Mouse (Mus musculus) left cerebral cortex, adult 8-10 months (tissue): ENCODE measurements around the gene Slc12a7. TPM values are rescaled to one million over a fixed set of nuclear protein-coding genes. Genes with fewer than 3 reads are reported as not detected.
"Not testable (repeated sequence)": the region's sequence is repeated elsewhere in the genome, so short reads cannot be mapped to it uniquely, and the experiment has no call there.

Experiments used
- DNase-seq, 2 experiments: peaks; one replicate each; pipeline ENCODE4 v3.0.0; 2022; ENCODE audit warnings: low spot score in 2 of 2
- total RNA-seq, 4 experiments: library from RNA; stranded (reverse); gene quantifications; 2 replicates each; pipeline ENCODE4 v1.2.4; 2022

The Slc12a7 gene
- total RNA-seq, 4 experiments from 2014 or later, result 3.5 to 10.8 (median 5.5) TPM

- DNase-seq, result no peak
Observed at GRCm38 (mm10) chr13:73714020-73714419, 18.9 kb upstream of the Slc12a7 start.

DNA sequence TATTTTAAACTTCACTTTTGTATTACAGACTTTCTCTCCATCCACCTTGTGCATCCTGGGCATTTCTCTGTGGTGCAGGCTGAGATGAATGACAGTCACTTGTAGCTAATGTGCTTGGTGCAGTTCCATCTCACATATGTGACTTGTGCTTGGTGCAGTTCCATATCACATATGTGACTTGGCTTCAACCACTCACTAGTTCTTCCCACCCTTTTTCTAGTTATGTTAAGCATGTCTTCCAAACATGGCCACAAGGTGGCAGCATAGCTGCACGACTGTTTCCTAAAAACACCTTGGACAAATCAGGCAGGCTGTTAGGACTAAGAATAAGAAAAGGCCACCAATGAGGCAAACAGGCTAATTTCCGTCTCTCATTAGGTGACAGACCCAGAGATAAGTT is 14.7 kb upstream of the Slc12a7 start:
- peak; percentile 36 to 75 for DNase-seq

DNA sequence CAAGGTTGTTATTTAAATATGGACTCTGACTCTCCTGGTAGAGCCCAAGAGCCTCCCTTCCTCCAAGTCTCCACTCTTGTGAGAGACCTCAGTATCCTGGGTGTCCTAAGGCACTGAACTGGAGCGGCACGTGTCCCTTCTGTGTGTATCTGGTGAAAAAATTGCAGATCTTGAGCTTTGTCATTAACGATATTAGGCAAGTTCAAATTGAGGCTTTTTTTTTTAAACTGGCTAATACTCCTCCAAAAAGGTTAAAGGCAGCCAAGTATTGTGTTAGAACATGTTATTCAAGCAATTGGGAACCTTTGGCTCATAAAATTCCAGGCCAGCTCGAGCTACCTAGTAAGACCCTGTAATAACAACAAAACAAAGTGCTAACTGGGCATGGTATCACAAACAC is 12.7 kb upstream of the Slc12a7 start:
- no peak for DNase-seq

GRCm38 (mm10) chr13:73723081-73723668 is 9.7 kb upstream of the Slc12a7 start:
- DNase-seq, result no peak

DNA sequence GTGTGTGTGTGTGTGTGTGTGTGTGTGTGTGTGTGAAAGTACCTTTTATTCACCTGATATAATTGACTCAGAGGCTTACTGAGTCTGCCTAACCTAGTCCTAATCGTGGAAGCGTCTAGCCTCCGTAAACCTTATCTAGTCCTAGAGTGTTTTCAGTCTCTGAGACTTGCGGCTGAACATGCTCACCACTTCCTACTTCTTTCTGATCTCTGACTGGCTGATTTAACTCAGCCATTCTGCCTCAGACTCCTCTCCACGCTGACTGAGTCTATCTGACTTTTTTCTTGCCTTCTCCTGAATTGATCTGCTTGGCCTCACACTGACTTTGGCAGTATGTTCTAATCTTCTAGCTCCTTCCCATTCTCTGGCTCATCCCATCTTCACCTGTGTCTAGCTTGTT is 7.6 kb upstream of the Slc12a7 start:
- DNase-seq, result no peak

GRCm38 (mm10) chr13:73727621-73728025 is 5.3 kb upstream of the Slc12a7 start:
- no peak for DNase-seq

DNA sequence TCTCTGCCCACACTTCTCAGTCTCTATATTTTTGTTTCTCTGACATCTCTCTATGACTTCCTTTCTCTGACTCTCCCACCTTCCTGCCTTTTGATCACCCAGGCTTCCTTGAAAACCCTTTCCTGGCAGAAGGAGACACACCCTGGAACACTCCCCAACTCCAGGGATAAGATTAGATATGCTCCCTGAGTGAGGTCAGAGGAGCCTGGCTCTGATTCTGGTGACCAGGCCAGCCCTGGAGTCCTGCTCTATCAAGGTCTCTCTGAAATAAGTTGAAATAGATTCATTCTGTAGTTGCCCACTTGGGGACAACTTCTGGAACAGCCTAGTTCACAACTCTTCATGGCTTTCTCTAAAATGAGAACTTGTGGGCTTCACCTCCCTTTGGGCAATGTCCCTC is 4.3 kb upstream of the Slc12a7 start:
- no peak for DNase-seq

GRCm38 (mm10) chr13:73730913-73731312 is 2.0 kb upstream of the Slc12a7 start:
- DNase-seq, result no peak

DNA sequence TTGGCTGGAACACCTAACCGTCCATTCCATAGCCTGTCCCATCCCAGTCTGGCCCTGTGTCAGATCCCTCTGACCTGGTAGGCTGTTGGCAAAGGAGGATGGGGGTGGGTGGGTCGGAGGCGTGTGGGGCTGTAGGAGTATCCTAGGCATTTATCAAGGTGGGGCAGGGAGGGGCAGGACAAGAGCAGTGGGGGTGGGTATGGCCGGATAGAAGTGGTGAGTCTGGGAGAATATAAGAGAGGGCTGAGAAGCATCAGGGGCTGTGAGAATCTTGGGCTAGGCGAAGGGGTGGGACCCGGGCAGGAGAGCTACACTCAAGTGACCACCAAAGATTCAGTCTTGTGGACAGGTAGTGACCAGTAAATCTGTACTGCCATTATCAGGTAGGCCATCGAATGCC is 659 bp upstream of the Slc12a7 start:
- no peak for DNase-seq

DNA sequence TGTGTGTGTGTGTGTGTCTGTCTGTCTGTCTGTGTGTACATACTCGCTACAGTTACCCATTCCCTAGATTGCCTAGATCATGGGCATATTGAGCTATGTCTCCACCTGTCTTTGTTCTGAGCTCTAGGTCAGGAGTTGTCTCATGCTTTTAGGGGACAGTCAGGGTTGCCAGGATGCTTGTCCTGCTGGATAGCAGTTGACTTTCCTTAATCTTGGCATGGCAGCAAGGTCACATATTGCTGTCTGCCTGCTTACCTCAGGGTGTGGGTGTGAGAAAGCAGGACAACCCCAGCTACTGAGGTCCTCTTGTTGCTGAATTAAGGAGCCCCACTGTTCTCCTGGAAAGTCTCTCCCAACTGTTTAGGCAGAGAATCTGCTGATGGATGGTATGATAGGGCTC is 1.5 kb downstream of the Slc12a7 start:
- no peak for DNase-seq

DNA sequence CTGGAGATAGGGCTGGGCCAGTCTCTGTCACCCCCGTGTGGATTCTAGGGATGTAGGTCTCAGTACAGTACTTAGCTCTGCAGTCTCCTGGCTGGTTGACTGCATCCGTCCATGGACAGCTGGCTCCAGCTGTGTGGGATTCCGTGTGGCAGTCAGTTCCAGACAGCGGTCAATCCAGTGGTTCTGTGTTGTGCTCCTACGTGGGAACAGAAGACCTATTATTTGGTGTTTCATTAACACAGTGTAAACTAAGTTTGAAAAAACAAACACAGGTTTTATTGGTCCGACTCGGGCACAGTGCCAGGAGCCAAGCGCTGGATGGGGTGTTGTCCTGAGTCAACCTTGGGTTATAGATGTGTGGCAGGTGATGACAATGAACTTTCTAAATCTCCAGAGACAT is 2.4 kb downstream of the Slc12a7 start:
- DNase-seq, result no peak

GRCm38 (mm10) chr13:73735928-73736327 is 3.0 kb downstream of the Slc12a7 start:
- DNase-seq, result no peak

GRCm38 (mm10) chr13:73736943-73737342 is 4.0 kb downstream of the Slc12a7 start:
- DNase-seq, result no peak

- DNase-seq, result not testable (repeated sequence)
Observed at GRCm38 (mm10) chr13:73740399-73740944, 7.6 kb downstream of the Slc12a7 start.

GRCm38 (mm10) chr13:73742944-73743343 is 10.1 kb downstream of the Slc12a7 start:
- no peak for DNase-seq

DNA sequence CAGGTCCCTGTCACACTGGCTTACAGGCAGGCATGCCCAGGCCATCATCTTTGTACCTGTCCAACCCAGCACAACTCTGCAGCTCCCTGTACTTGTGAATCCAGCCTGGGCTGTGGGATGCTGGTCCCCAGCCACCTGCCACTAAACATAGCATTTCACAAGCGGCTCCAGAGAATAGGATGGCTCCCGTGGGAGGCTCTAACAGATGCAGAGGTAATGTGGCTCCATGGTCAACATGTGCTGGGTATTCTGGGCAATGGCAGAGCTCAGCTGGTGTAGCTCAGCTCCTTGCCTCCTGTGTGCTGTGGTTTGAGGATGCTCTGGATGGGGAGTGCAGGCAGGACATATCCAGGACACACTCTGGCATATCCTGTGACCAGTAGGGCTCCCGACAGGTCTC is 10.8 kb downstream of the Slc12a7 start:
- peak in 1 of 2 experiments; percentile 39 for DNase-seq

DNA sequence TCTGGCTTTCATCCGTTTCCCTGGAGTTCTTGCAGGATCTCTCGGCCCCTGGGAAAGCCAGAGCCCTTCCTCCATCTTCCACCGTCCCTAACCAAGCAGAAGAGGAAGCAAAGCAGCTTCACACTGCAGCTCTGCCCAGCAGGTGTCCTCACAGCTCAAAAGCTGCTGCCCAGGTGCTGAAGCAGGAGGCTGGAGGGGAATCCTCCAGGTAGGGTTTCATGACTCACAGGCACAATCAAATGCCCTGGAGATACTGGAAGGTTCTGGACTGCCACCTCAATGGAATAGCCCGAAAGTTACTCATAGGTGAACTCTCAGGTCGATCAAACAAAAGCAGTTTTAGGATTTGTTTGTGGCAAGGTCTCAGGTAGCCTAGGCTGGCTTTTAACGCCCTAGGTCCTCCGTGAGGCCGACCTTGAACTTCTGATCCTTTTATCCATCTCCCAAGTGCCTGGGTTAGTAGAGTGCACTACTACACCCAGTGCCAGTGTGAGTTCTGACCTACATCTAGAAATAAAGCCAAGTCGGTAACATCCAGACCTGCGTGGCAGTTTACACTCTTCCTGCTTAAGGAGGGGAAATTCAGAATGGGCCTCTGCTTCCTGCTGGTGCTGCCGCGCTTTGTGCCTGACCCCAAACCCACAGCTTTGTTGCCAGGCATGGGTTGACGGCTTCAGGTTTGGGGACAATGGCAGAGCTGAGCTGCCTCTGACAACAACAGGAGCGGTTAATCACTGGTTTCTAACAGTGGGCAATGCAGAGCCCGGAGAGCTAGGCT is 16.0 kb downstream of the Slc12a7 start:
- no peak for DNase-seq

DNA sequence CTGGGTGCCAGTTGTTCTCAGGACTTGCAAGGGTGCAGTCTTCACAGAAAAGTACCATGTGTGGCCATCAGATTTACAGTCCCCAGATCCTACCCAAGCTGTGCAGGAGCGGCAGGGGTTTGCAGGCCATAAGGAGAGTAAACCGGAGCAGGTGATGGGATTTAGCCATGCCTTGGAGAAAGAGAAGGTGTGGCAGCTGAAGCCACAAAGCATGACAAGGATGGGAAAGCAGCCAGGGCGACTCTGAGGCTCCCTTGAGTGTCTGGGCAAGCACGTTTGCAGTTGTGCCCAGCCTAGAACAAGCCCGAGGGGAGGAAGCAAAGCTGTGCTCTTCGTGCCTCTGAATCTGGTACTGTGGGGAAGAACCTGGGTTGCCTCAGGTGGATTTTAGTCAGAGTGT is 17.5 kb downstream of the Slc12a7 start:
- no peak for DNase-seq

DNA sequence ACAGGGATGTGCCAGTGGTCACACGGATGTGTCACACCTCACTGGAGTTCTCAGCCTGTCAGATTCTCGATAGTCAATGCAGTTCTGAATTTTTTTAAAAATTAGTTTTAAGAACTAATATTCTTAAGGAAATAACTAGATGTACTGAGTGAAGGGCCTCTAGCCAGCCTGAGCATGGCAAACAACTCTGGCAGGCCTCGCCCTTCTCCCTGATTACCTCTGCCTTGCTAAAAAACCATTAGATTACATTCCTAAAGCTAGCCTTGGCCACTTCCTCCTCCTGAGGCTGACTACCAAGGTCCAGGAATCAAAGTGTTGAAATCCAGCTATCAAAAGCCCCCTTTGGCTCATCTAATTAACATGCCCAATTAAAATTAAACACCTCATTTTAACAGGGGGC is 18.4 kb downstream of the Slc12a7 start:
- DNase-seq, result no peak

DNA sequence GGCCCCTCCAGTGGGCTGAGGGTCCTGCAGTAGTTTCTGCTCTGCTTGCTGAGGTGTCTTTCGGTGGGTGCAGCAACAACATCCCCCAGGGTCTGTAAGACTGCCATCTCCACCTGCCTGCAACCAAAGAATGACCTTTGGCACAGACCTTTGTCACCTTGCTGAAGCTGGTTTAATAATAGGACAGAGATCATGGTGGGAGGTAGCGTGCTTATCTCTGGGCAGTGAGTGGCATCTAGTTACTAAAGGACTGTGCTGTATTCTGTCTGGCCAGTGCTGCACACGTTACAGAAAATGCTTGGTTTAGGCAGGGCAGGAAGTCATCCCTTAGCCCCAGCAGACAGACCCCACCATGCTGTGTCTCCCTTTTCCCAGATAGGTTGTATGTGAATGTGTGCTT is 22.9 kb downstream of the Slc12a7 start:
- no peak for DNase-seq

DNA sequence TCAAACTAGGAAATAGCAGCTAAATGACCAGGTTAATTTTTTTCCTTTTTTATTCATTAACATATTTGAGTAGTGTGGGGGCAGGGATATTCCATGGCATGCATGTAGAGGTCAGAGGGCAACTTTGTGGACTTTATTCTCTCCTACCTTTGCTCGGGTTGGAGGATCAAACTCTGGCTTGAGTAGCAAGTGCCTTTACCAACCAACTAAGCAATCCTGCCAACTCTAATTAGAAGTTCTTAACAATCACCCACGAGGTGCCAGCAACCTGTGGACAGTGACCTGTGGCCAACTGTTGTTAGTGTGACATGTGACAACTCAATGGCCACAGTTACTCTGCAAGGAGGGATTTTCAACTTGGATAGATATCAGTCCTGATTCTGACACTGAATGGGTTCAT is 24.0 kb downstream of the Slc12a7 start:
- no peak for DNase-seq

DNA sequence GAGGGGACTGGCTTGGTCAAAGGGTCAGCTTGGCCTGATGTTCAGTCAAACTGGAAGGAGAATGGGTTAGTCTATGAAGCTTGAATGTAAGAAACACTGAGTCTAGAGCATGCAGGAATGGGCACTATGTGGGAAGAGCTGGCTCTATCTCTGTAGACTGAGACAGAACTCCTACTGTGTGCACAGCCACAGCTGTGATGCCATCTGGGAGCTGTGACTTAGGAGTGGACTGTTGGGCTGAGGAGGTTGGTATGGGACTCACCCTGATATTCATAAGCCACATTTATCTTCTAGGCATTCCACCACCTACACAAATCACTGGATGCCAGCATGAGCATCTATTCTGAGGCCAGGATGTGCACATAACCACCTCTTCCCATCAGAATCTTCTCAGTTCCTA is 24.5 kb downstream of the Slc12a7 start:
- DNase-seq, result no peak

DNA sequence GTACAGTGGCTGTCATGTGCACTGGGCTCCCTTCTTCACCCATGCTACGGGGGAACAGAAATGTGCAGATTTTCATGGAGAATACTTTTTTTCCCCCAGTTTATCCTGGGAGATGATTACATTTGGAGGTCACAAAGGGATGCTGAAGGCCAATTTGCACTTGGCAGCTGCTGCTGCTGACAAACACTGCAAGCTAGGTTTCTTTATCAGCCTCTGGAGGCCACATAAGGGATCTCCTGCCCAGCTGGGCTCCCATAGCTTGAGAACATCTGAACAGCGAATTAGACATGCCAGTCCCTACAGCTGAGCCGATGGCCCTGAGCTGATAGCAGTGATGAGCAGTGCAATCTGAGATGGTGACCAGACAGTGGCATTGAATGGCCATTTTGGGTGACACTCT is 26.7 kb downstream of the Slc12a7 start:
- DNase-seq, result no peak
